Mouse (Mus musculus): ENCODE data around the gene Rpl36. TPM values are rescaled to one million over a fixed set of nuclear protein-coding genes. Genes with fewer than 3 reads are reported as not detected.

The Rpl36 gene
- polyA plus RNA-seq (2015; fragmentation: Nextera tagmentation; extraction: Ambion mirVana), result 1,491 and 1,689 TPM in 2 replicates

GRCm38 (mm10) chr17:56613236-56613844 is at the start of gene Rpl36:
TSS of gene Rpl36 (plus strand) at chr17:56613416.

GRCm38 (mm10) chr17:56584257-56585130 is 28.7 kb upstream of the Rpl36 start, which contains the start of the genes Safb2 and Safb:
TSS of gene Safb2 (minus strand) at chr17:56584585.
TSS of gene Safb (plus strand) at chr17:56584825.

GRCm38 (mm10) chr17:56609452-56610171 is 3.6 kb upstream of the Rpl36 start, which contains the start of gene 2410015M20Rik:
TSS of gene 2410015M20Rik (minus strand) at chr17:56609771.

GRCm38 (mm10) chr17:56626754-56627470 is 13.7 kb downstream of the Rpl36 start, which contains the start of gene Lonp1:
TSS of gene Lonp1 (minus strand) at chr17:56626887.

GRCm38 (mm10) chr17:56627530-56628277 is 14.5 kb downstream of the Rpl36 start, which contains the start of gene Catsperd:
TSS of gene Catsperd (plus strand) at chr17:56628143.

Other genes with a start within 250 kb of the Rpl36 start
- gene Ptprs, start 136.9 kb upstream of the Rpl36 start, polyA plus RNA-seq (2015; fragmentation: Nextera tagmentation; extraction: Ambion mirVana), result 17.7 and 21.6 TPM in 2 replicates
- not detected in 2 replicates for gene Znrf4, start 101.0 kb upstream of the Rpl36 start, polyA plus RNA-seq (2015; fragmentation: Nextera tagmentation; extraction: Ambion mirVana)
- gene Gm20219, start 59.0 kb upstream of the Rpl36 start, polyA plus RNA-seq (2015; fragmentation: Nextera tagmentation; extraction: Ambion mirVana), result 0.22 and 1.0 TPM in 2 replicates
- gene Safb2, start 28.8 kb upstream of the Rpl36 start, polyA plus RNA-seq (2015; fragmentation: Nextera tagmentation; extraction: Ambion mirVana), result 24.4 and 31.3 TPM in 2 replicates
- 47.9 and 50.0 TPM in 2 replicates for gene Safb, start 28.6 kb upstream of the Rpl36 start, polyA plus RNA-seq (2015; fragmentation: Nextera tagmentation; extraction: Ambion mirVana)
- 365 and 383 TPM in 2 replicates for gene 2410015M20Rik, start 3.6 kb upstream of the Rpl36 start, polyA plus RNA-seq (2015; fragmentation: Nextera tagmentation; extraction: Ambion mirVana)
- 27.8 and 29.4 TPM in 2 replicates for gene Lonp1, start 13.5 kb downstream of the Rpl36 start, polyA plus RNA-seq (2015; fragmentation: Nextera tagmentation; extraction: Ambion mirVana)
- gene Catsperd, start 14.7 kb downstream of the Rpl36 start, polyA plus RNA-seq (2015; fragmentation: Nextera tagmentation; extraction: Ambion mirVana), result 0.05 and 0.12 TPM in 2 replicates
- gene Ranbp3, start 59.9 kb downstream of the Rpl36 start, polyA plus RNA-seq (2015; fragmentation: Nextera tagmentation; extraction: Ambion mirVana), result 36.7 and 39.3 TPM in 2 replicates
- gene Ndufa11, start 104.4 kb downstream of the Rpl36 start, polyA plus RNA-seq (2015; fragmentation: Nextera tagmentation; extraction: Ambion mirVana), result 746 and 852 TPM in 2 replicates
- 7.1 and 10.0 TPM in 2 replicates for gene Vmac, start 104.6 kb downstream of the Rpl36 start, polyA plus RNA-seq (2015; fragmentation: Nextera tagmentation; extraction: Ambion mirVana)
- gene Nrtn, start 144.1 kb downstream of the Rpl36 start, polyA plus RNA-seq (2015; fragmentation: Nextera tagmentation; extraction: Ambion mirVana), result 2.5 and 6.9 TPM in 2 replicates
- 19.2 and 19.3 TPM in 2 replicates for gene Dus3l, start 151.3 kb downstream of the Rpl36 start, polyA plus RNA-seq (2015; fragmentation: Nextera tagmentation; extraction: Ambion mirVana)
- 0.10 and 0.36 TPM in 2 replicates for gene Prr22, start 156.8 kb downstream of the Rpl36 start, polyA plus RNA-seq (2015; fragmentation: Nextera tagmentation; extraction: Ambion mirVana)
- gene Rfx2, start 217.6 kb downstream of the Rpl36 start, polyA plus RNA-seq (2015; fragmentation: Nextera tagmentation; extraction: Ambion mirVana), result 2.9 and 3.1 TPM in 2 replicates